Mouse (Mus musculus): Measurements from ENCODE around the gene Trak1. TPM values are rescaled to one million over a fixed set of nuclear protein-coding genes. Genes with fewer than 3 reads are reported as not detected.

The Trak1 gene
- 29.0 and 34.8 TPM in 2 replicates for polyA plus RNA-seq (2012; rRNA removed)

DNA sequence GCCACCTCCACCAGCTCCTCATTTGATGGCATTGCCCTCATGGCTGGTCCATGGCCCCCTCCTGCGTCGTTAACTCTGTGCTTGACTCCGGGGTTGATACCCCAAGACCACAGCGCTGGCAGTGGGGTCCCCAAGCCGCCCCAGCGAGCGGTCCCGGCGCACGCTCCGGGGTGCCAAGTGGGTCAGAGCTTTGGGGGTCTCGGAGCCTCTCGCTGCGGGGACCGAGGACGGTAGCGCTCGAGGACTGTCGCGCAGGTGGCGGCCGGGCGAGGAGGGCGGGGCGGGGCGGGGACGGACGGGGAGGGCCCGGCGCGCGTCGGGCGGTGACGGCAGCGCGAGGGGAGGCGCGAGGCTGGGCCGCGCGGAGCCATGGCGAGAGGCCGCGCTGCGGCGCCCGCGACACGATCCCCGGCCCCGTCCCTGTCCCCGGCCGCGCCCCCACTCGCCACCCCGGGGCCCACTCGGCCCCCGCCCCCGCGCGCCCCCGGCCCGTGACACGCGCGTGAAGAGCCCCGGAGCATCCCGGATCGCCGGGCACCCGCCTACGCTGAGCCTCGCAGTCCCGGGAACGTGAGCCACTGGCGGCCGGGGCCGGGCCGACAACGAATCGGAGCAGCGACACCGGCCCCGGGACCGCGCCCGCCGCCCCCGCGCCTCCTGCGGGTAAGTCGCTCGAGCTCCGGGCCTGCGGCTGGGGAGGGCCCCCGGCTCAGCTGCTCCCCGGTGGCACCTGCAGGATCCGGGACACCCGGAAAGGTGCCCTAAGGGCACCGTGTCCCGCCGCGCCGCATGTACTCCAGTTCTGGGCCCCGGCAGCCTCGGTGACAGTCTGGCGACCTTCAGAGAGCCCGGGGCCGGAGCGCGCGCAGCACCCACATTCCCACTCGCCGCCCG lies at the start of gene Trak1:
Gene Trak1, plus strand, starts transcription at position 332 of the 894 bp plus-strand sequence.

DNA sequence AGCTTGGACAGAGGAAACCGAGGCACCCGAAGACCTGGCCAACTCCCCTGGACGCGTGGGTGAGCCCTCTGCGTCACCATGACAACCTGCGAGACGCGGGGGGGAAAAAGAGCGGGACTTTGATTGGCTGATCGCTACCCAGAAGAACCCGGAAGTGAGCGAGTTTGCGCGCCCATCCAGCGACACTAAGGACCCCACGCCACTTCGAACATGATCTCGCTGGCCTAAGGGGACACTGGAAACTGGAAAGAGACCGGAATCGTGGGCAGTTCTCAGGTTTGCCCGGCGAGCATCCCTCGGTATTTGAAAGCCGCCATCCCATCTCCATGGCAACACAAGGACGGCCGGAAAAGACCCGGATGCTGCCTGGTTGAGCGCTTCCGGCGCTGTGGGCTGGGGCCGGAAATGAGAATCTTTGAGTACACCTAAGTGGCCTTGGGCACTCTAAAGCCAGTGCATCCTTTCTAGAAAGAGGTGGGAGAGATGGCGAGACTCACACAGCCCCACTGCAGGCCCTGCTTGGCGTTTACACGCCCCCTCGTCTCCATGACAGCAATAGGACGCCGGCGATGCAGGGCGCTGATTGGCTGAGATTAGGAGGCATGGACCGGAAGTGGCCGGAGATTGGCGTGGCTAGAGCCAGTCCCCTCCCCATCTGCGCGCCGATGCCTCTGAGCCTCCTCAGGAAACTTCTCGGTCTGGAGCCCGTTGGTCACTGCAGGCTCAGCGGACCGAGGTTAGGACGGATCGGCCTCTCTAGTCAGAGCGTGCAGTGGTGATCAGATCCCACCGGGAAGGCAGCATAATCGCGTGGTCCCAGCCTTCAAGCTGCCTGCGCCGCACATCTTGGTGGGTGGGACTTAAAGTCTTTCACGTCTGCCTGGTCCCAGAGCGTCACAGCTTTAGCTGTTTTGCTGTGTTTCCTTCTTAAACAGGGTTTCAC lies 19.9 kb upstream of the Trak1 start, which contains the start of gene Ulk4:
Gene Ulk4, minus strand, starts transcription at position 80 of the 943 bp plus-strand sequence.

DNA sequence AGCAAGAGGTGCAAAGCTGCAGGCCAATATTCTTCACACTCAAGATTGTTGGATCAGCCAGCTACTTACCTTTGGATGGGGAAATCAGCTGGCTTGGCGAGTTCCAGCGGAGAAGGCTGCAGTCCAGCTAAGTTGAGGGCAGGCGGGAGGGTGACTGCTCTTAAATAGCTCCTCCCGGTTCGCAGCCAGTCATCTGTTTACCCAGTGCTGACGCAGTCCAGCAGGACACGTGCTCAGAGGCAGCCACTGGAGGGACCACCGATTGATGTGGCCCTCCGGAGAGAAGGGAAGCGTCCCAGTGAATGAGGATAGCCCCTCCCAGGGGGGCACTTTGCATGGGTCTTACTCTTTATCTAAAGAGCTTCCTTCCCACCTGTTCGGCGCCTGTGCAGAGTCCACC lies 198.2 kb downstream of the Trak1 start, which contains the start of gene Cck:
Gene Cck, minus strand, starts transcription at position 166 of the 400 bp plus-strand sequence.

Other genes starting within 250 kb of the Trak1 start
- gene Ulk4, start 20.3 kb upstream of the Trak1 start, polyA plus RNA-seq (2012; rRNA removed): 5.0 and 5.4 TPM in 2 replicates
- gene Cck, start 198.2 kb downstream of the Trak1 start, polyA plus RNA-seq (2012; rRNA removed): 4.0 and 8.1 TPM in 2 replicates

All from central nervous system, embryonic 11.5 days (tissue).